Mouse (Mus musculus): Measurements from ENCODE around the gene Pkd1l2. TPM values are rescaled to one million over a fixed set of nuclear protein-coding genes. Genes with fewer than 3 reads are reported as not detected.

The Pkd1l2 gene
- polyA plus RNA-seq, 1 experiment from 2014 or later: not detected

GRCm38 (mm10) chr8:117017896-117018295 is 64.4 kb downstream of the Pkd1l2 start:
- Histone ChIP-seq H3K4me2 (ENCODE audit: low read depth, severe bottlenecking) (no peak overlapping the region), H3K4me1 (ENCODE audit: control insufficient read depth, insufficient read depth, low read length) (no peaks in the 10 kb centered on the region), H3K9ac (ENCODE audit: low read length) (no peak overlapping the region), H3K36me3 (ENCODE audit: control insufficient read depth, insufficient read depth, low read length) (no peaks in the 10 kb centered on the region), H3K4me3 (ENCODE audit: low read depth, low read length) (no peak overlapping the region), H3K27me3 (ENCODE audit: control insufficient read depth, insufficient read depth, low read length) (no peaks in the 10 kb centered on the region), H3K27ac (replicated peaks; ENCODE audit: low read depth, low read length) (no peak overlapping the region), H3K9me3 (ENCODE audit: control insufficient read depth, low read length) (0 out of 2 replicates have a peak, but pooled peaks cover 2% of the 10 kb centered on the region)
- no peak for DNase-seq (ENCODE audit: low spot score)
- WGBS: 94% methylated on average over 4 of the region's 4 CpGs
- ATAC-seq (ENCODE audit: insufficient number of reproducible peaks, low FRiP score, low TSS enrichment, low read depth): no peak

DNA sequence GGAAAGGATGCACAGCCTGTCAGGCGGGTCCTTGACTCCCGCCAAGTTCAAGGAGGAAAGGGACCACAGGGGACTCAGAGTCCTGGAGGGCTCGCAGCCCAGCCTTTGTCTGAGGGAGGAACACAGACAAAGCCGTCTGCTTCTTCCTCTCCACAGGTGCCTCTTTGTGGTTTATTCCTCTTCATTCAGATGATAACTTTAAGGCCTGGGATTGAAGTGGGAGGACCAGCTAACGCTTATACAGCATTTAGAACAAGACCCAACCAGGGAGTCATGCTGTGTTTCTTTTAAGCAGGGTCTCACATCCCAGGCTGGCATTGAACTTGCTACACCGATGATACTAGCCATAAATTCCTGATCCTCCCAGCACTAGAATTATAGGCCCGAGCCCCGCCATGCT is 65.2 kb downstream of the Pkd1l2 start:
- Histone ChIP-seq H3K9ac (ENCODE audit: low read length) (no peak overlapping the region), H3K4me1 (ENCODE audit: control insufficient read depth, insufficient read depth, low read length) (no peaks in the 10 kb centered on the region), H3K9me3 (ENCODE audit: control insufficient read depth, low read length) (0 out of 2 replicates have a peak, but pooled peaks cover 2% of the 10 kb centered on the region), H3K4me2 (ENCODE audit: low read depth, severe bottlenecking) (no peak overlapping the region), H3K27me3 (ENCODE audit: control insufficient read depth, insufficient read depth, low read length) (no peaks in the 10 kb centered on the region), H3K4me3 (ENCODE audit: low read depth, low read length) (no peak overlapping the region), H3K27ac (replicated peaks; ENCODE audit: low read depth, low read length) (no peak overlapping the region), H3K36me3 (ENCODE audit: control insufficient read depth, insufficient read depth, low read length) (no peaks in the 10 kb centered on the region)
- DNase-seq (ENCODE audit: low spot score) (no peak), ATAC-seq (ENCODE audit: insufficient number of reproducible peaks, low FRiP score, low TSS enrichment, low read depth) (no peak)
- WGBS: 56% methylated on average over 8 of the region's 8 CpGs

DNA sequence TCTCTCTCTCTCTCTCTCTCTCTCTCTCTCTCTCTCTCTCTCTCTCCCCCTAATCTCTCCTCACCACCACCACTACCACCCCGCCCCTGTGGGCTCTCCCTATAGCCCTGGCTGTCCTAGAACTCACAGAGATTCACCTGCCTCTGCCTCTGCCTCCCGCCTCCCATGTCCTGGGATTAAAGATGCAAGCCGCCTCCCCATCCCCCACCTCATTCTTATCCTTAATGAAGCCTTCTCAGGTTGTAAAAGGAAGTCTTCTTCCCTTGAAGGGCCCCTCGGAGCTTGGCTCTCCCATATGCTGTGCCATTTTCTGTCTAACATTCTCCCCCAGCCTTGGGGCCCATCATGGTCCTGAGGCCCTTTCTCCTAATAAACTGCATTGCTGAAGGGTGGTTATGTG is 66.6 kb downstream of the Pkd1l2 start:
- Histone ChIP-seq H3K4me2 (ENCODE audit: low read depth, severe bottlenecking) (no peak overlapping the region), H3K36me3 (ENCODE audit: control insufficient read depth, insufficient read depth, low read length) (no peaks in the 10 kb centered on the region), H3K27ac (replicated peaks; ENCODE audit: low read depth, low read length) (no peak overlapping the region), H3K4me1 (ENCODE audit: control insufficient read depth, insufficient read depth, low read length) (no peaks in the 10 kb centered on the region), H3K9ac (ENCODE audit: low read length) (no peak overlapping the region), H3K4me3 (ENCODE audit: low read depth, low read length) (no peak overlapping the region), H3K9me3 (ENCODE audit: control insufficient read depth, low read length) (0 out of 2 replicates have a peak, but pooled peaks cover 2% of the 10 kb centered on the region), H3K27me3 (ENCODE audit: control insufficient read depth, insufficient read depth, low read length) (no peaks in the 10 kb centered on the region)
- DNase-seq (ENCODE audit: low spot score): no peak
- ATAC-seq (ENCODE audit: insufficient number of reproducible peaks, low FRiP score, low TSS enrichment, low read depth): no peak
- WGBS: 62% methylated on average over 4 of the region's 4 CpGs

GRCm38 (mm10) chr8:117011366-117011765 is 70.9 kb downstream of the Pkd1l2 start:
- no peak overlapping the region for H3K4me2 ChIP-seq (ENCODE audit: low read depth, severe bottlenecking)
- H3K27ac ChIP-seq (replicated peaks; ENCODE audit: low read depth, low read length): no peak overlapping the region
- no peaks in the 10 kb centered on the region for H3K27me3 ChIP-seq (ENCODE audit: control insufficient read depth, insufficient read depth, low read length)
- 0 out of 2 replicates have a peak, but pooled peaks cover 2% of the 10 kb centered on the region for H3K9me3 ChIP-seq (ENCODE audit: control insufficient read depth, low read length)
- DNase-seq (ENCODE audit: low spot score): no peak
- no peak for ATAC-seq (ENCODE audit: insufficient number of reproducible peaks, low FRiP score, low TSS enrichment, low read depth)
- no peak overlapping the region for H3K4me3 ChIP-seq (ENCODE audit: low read depth, low read length)
- 86% methylated on average over 9 of the region's 9 CpGs for WGBS
- H3K36me3 ChIP-seq (ENCODE audit: control insufficient read depth, insufficient read depth, low read length): no peaks in the 10 kb centered on the region
- no peaks in the 10 kb centered on the region for H3K4me1 ChIP-seq (ENCODE audit: control insufficient read depth, insufficient read depth, low read length)
- H3K9ac ChIP-seq (ENCODE audit: low read length): no peak overlapping the region

GRCm38 (mm10) chr8:116994016-116994716 is 88.1 kb downstream of the Pkd1l2 start:
- H3K9me3 ChIP-seq (ENCODE audit: control insufficient read depth, low read length): no peaks in the 10 kb centered on the region

GRCm38 (mm10) chr8:116993095-116993867 is 89.0 kb downstream of the Pkd1l2 start, which contains the start of gene Gcsh:
Gene Gcsh, minus strand, starts transcription at chr8:116993537.
- peak within 1 kb of the TSS; percentile 53 for H3K4me3 ChIP-seq (ENCODE audit: low read depth, low read length)
- H3K4me2 ChIP-seq (ENCODE audit: low read depth, severe bottlenecking): peak within 1 kb of the TSS; percentile 68
- H3K9ac ChIP-seq (ENCODE audit: low read length): peak within 1 kb of the TSS; percentile 63
- ATAC-seq (ENCODE audit: insufficient number of reproducible peaks, low FRiP score, low TSS enrichment, low read depth) (peak; percentile 100), DNase-seq (ENCODE audit: low spot score) (peak; percentile 99)
- no peaks in the 10 kb centered on the region for H3K36me3 ChIP-seq (ENCODE audit: control insufficient read depth, insufficient read depth, low read length)
- peaks cover 7% of the 10 kb centered on the region; the same call in 1 of the 2 replicates for H3K4me1 ChIP-seq (ENCODE audit: control insufficient read depth, insufficient read depth, low read length)
- H3K9me3 ChIP-seq (ENCODE audit: control insufficient read depth, low read length): no peaks in the 10 kb centered on the region
- WGBS: under 1% methylated on average over 56 of the region's 56 CpGs
- no peaks in the 10 kb centered on the region for H3K27me3 ChIP-seq (ENCODE audit: control insufficient read depth, insufficient read depth, low read length)
- no peak within 1 kb of the TSS; the same call in 1 of the 2 replicates for H3K27ac ChIP-seq (replicated peaks; ENCODE audit: low read depth, low read length)

More at GRCm38 (mm10) chr8:116994016-116994716, 88.1 kb downstream of the Pkd1l2 start:
- DNase-seq (ENCODE audit: low spot score) (no peak), ATAC-seq (ENCODE audit: insufficient number of reproducible peaks, low FRiP score, low TSS enrichment, low read depth) (no peak)
- Histone ChIP-seq H3K27ac (replicated peaks; ENCODE audit: low read depth, low read length) (no peak overlapping the region; the same call in 1 of the 2 replicates), H3K4me1 (ENCODE audit: control insufficient read depth, insufficient read depth, low read length) (peaks cover 7% of the 10 kb centered on the region; the same call in 1 of the 2 replicates), H3K4me2 (ENCODE audit: low read depth, severe bottlenecking) (peak overlapping the region; percentile 53; the same call in 1 of the 2 replicates), H3K27me3 (ENCODE audit: control insufficient read depth, insufficient read depth, low read length) (no peaks in the 10 kb centered on the region), H3K4me3 (ENCODE audit: low read depth, low read length) (peak overlapping the region; percentile 53), H3K9ac (ENCODE audit: low read length) (no peak overlapping the region), H3K36me3 (ENCODE audit: control insufficient read depth, insufficient read depth, low read length) (no peaks in the 10 kb centered on the region)
- 62% methylated on average over 11 of the region's 11 CpGs for WGBS

- H3K27ac ChIP-seq (replicated peaks; ENCODE audit: low read depth, low read length): no peak overlapping the region
- H3K9me3 ChIP-seq (ENCODE audit: control insufficient read depth, low read length): no peaks in the 10 kb centered on the region
- H3K9ac ChIP-seq (ENCODE audit: low read length): peak overlapping the region; percentile 63
- H3K36me3 ChIP-seq (ENCODE audit: control insufficient read depth, insufficient read depth, low read length): no peaks in the 10 kb centered on the region
- WGBS: 17% methylated on average over 23 of the region's 23 CpGs
- ATAC-seq (ENCODE audit: insufficient number of reproducible peaks, low FRiP score, low TSS enrichment, low read depth): no peak
- DNase-seq (ENCODE audit: low spot score): peak; percentile 38
- H3K27me3 ChIP-seq (ENCODE audit: control insufficient read depth, insufficient read depth, low read length): no peaks in the 10 kb centered on the region
- peak overlapping the region; percentile 68 for H3K4me2 ChIP-seq (ENCODE audit: low read depth, severe bottlenecking)
- peak overlapping the region; percentile 53 for H3K4me3 ChIP-seq (ENCODE audit: low read depth, low read length)
- peaks cover 7% of the 10 kb centered on the region; the same call in 1 of the 2 replicates for H3K4me1 ChIP-seq (ENCODE audit: control insufficient read depth, insufficient read depth, low read length)
Observed at GRCm38 (mm10) chr8:116992176-116992971, 89.9 kb downstream of the Pkd1l2 start.

DNA sequence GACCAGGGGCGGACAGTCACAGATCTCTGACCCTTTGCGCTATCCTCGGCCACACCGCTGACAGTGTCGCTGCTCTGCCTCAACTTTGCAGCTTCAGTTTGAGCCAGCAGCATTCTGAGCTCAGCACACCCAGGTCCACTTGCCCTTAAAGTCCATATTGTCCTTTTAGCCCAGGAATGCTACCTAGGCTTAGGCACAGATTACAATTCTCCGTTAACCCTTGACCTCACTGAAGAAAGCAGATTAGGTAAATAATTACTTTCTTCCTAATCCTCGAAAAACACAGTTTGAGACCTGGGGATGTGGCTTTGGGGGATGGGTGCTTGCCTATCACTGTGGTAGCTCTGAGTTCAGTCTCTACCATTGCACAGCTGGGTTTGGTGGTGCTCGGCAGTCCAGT is 91.0 kb downstream of the Pkd1l2 start:
- no peak overlapping the region for H3K4me3 ChIP-seq (ENCODE audit: low read depth, low read length)
- DNase-seq (ENCODE audit: low spot score) (no peak), ATAC-seq (ENCODE audit: insufficient number of reproducible peaks, low FRiP score, low TSS enrichment, low read depth) (no peak)
- H3K27ac ChIP-seq (replicated peaks; ENCODE audit: low read depth, low read length): no peak overlapping the region
- WGBS: 89% methylated on average over 8 of the region's 8 CpGs
- H3K4me2 ChIP-seq (ENCODE audit: low read depth, severe bottlenecking): no peak overlapping the region
- H3K27me3 ChIP-seq (ENCODE audit: control insufficient read depth, insufficient read depth, low read length): no peaks in the 10 kb centered on the region
- no peaks in the 10 kb centered on the region for H3K9me3 ChIP-seq (ENCODE audit: control insufficient read depth, low read length)
- H3K9ac ChIP-seq (ENCODE audit: low read length): no peak overlapping the region
- H3K36me3 ChIP-seq (ENCODE audit: control insufficient read depth, insufficient read depth, low read length): no peaks in the 10 kb centered on the region; the same call in 1 of the 2 replicates
- peaks cover 7% of the 10 kb centered on the region; the same call in 1 of the 2 replicates for H3K4me1 ChIP-seq (ENCODE audit: control insufficient read depth, insufficient read depth, low read length)

Measured in limb, embryonic 11.5 days (tissue).